Mouse (Mus musculus): ENCODE data around the gene Col4a1.

Col4a1 gene

GRCm38 (mm10) chr8:11181420-11182147 lies 131.0 kb downstream of the Col4a1 start:
- no peak for DNase-seq (ENCODE audit: low read depth, low spot score)

- DNase-seq (ENCODE audit: low read depth, low spot score) = no peak
These were observed 132.8 kb downstream of the Col4a1 start for GRCm38 (mm10) chr8:11179869-11180268.

GRCm38 (mm10) chr8:11176393-11176792 lies 136.2 kb downstream of the Col4a1 start:
- no peak for DNase-seq (ENCODE audit: low read depth, low spot score)

GRCm38 (mm10) chr8:11173284-11174191 lies 139.1 kb downstream of the Col4a1 start:
- DNase-seq (ENCODE audit: low read depth, low spot score) = peak; percentile 43

GRCm38 (mm10) chr8:11171526-11171925 lies 141.1 kb downstream of the Col4a1 start:
- DNase-seq (ENCODE audit: low read depth, low spot score) = no peak

GRCm38 (mm10) chr8:11169383-11169782 lies 143.2 kb downstream of the Col4a1 start:
- no peak for DNase-seq (ENCODE audit: low read depth, low spot score)

- no peak for DNase-seq (ENCODE audit: low read depth, low spot score)
These were observed 143.8 kb downstream of the Col4a1 start for GRCm38 (mm10) chr8:11168780-11169179.

GRCm38 (mm10) chr8:11167955-11168354 lies 144.7 kb downstream of the Col4a1 start:
- DNase-seq (ENCODE audit: low read depth, low spot score) = no peak

- peak; percentile 31 for DNase-seq (ENCODE audit: low read depth, low spot score)
These were observed 147.0 kb downstream of the Col4a1 start for GRCm38 (mm10) chr8:11165592-11165991.

- no peak for DNase-seq (ENCODE audit: low read depth, low spot score)
These were observed 156.3 kb downstream of the Col4a1 start for GRCm38 (mm10) chr8:11156319-11156692.

- DNase-seq (ENCODE audit: low read depth, low spot score) = no peak
These were observed 156.9 kb downstream of the Col4a1 start for GRCm38 (mm10) chr8:11155579-11156318.

GRCm38 (mm10) chr8:11150268-11150667 lies 162.4 kb downstream of the Col4a1 start:
- DNase-seq (ENCODE audit: low read depth, low spot score) = no peak

- DNase-seq (ENCODE audit: low read depth, low spot score) = no peak
These were observed 163.3 kb downstream of the Col4a1 start for GRCm38 (mm10) chr8:11149201-11149810.

- DNase-seq (ENCODE audit: low read depth, low spot score) = no peak
These were observed 163.8 kb downstream of the Col4a1 start for GRCm38 (mm10) chr8:11148797-11149196.

Measured in mesoderm, embryonic 11.5 days (tissue).